Mouse (Mus musculus): ENCODE results near the gene Epn2. TPM values are rescaled to one million over a fixed set of nuclear protein-coding genes. Genes with fewer than 3 reads are reported as not detected.

The Epn2 gene
- total RNA-seq, 4 experiments from 2014 or later, result 123 to 157 (median 152) TPM

- DNase-seq (ENCODE audit: low spot score in 2 of 2), result no peak
These were observed 88.5 kb downstream of the Epn2 start for GRCm38 (mm10) chr11:61490944-61491520.

GRCm38 (mm10) chr11:61489874-61490273, 89.6 kb downstream of the Epn2 start:
- DNase-seq (ENCODE audit: low spot score in 2 of 2), result no peak

DNA sequence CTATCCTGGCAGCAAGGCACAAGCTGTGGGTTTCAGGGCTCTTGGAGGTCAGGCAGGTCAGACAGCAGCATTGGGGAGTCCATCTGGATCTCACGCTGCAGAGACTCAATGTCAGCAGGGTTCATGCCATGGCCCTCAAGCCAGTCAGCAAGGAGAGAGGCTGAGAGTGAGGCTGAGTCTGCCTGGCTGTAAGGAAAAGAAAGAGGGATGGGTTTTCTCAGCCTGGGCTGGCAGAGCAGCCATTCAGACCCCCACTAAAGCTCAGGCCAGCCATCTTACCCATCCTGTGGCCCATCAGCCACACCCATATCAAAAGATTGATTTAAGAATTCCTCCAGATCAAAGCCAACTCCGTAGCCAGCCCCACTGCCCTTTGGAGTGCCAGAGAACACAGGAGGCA, 90.4 kb downstream of the Epn2 start:
- no peak for DNase-seq (ENCODE audit: low spot score in 2 of 2)

- no peak for DNase-seq (ENCODE audit: low spot score in 2 of 2)
These were observed 91.6 kb downstream of the Epn2 start for GRCm38 (mm10) chr11:61487936-61488335.

- DNase-seq (ENCODE audit: low spot score in 2 of 2), result no peak
These were observed 92.1 kb downstream of the Epn2 start for GRCm38 (mm10) chr11:61487401-61487800.

DNA sequence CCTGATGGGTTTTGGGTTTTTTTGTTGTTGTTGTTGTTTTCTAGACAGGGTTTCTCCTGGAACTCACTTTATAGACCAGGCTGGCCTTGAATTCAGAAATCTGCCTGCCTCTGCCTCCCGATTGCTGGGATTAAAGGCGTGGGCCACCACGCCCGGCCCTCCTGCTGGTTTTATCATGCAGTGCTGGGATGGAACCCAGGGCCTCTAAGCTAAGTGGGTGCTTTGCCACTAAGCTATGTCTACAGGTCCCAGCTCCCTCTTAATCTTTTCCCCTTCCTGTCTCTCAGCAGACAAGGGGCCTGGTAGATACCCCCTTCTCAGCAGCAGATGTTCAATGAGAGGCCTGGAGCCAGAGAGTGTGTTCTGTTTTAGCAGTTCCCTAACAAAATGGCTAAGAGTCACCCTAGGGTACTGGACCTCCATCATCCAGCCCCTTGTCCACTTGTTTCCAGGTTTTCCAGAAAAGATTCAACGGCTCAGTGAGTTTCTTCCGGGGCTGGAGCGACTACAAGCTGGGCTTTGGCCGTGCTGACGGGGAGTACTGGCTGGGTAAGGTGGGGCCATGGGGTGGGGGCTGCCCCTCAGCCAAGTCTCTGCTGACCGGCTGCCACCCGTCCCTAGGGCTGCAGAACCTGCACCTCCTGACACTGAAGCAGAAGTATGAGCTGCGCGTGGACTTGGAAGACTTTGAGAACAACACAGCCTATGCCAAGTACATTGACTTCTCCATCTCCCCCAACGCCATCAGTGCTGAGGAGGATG, 92.8 kb downstream of the Epn2 start:
- DNase-seq (ENCODE audit: low spot score in 2 of 2), result no peak

- no peak for DNase-seq (ENCODE audit: low spot score in 2 of 2)
These were observed 93.7 kb downstream of the Epn2 start for GRCm38 (mm10) chr11:61485541-61486457.

DNA sequence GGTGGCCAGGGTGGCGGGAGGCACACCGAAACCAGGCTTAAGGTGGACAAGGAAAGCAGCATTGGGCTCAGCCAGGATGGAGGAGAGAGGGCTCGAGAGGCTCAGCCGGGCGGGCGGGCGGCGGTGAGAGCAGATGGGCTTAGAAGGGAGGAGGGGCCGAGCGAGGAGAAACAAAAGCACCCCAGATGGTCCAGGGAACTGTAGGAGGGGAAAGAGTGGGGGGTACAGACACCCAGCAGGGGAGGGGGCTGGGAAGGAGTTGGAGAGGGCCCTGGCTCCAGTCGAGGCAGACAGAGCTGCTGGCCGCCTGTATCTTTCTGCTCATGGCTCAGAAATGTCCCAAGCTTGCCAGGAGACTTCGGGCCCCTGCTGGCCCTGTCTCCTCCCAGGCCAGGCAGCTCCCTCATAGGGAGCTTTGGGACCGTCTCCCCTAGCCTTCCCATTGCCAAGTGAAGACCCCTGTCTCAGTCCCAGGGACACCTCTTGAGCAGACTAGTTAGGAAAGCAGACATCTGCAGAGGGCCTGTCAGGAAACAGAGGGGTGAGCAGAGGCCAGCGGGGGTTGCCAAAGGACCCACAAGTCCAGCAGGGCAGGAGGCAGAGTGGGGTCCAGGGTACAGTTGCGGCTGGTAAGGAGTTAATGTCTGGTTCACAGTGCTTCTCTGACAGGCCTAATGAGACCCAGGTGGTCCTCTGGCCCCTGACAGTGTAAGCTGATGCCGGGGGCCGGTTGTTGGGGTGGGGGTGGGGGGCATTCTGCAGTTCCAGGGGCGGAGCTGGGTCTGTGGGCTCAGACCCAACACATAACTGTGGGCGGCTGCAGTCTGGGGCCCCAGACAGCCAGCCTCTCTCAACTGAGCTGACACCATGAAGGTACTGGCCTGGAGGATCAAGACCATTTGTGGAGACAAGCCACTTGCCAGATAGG, 94.6 kb downstream of the Epn2 start, which contains the start of gene Mfap4:
Gene Mfap4, plus strand, starts transcription at position 819 of the 928 bp plus-strand sequence.
- DNase-seq (ENCODE audit: low spot score in 2 of 2), result peak; percentile 79 to 80

- no peak for DNase-seq (ENCODE audit: low spot score in 2 of 2)
These were observed 95.3 kb downstream of the Epn2 start for GRCm38 (mm10) chr11:61484256-61484612.

DNA sequence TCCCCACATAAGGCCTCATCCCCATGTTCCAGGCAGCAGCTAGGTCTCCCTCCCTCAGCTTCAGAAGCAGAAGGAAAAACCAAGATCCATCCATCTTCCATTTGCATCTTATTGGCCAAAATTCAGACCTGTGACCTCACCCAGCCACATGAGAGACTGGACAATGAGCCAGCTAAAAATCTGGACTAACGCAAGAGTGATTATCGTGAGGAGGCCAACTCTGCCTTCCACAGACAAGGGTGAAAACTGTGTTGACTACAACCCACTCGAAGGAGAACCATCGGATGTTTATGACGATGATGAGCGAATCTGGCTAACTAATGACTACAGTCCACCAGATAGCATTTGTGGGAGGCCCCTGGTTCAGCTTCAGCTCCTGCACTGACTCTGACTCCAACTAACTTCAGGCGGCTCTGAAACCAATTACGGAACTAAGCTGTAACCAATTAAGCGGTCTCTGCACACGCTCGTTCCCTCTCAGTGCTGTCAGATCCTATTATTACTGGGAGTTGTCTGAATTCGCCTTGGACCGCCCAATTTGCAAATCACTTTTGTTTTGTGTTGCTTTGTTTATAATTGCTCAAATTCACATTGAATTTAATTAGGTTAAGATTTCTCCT, 96.2 kb downstream of the Epn2 start:
- no peak for DNase-seq (ENCODE audit: low spot score in 2 of 2)

GRCm38 (mm10) chr11:61481239-61482090, 98.0 kb downstream of the Epn2 start:
- DNase-seq (ENCODE audit: low spot score in 2 of 2), result no peak

DNA sequence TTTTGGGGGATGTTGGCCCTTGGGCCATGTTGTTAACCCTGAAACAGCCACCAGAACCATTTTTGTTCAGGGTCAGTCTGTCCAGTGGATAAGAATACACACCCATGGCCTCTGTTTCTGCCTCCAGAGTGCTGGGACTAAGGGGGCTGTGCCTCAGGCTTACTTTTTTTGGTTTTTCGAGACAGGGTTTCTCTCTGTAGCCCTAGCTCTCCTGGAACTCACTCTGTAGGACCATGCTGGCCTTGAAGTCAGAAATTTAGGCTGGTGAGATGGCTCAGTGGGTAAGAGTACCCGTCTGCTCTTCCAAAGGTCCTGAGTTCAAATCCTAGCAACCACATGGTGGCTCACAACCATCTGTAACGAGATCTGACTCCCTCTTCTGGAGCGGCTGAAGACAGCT, 100.7 kb downstream of the Epn2 start:
- no peak for DNase-seq (ENCODE audit: low spot score in 2 of 2)

DNA sequence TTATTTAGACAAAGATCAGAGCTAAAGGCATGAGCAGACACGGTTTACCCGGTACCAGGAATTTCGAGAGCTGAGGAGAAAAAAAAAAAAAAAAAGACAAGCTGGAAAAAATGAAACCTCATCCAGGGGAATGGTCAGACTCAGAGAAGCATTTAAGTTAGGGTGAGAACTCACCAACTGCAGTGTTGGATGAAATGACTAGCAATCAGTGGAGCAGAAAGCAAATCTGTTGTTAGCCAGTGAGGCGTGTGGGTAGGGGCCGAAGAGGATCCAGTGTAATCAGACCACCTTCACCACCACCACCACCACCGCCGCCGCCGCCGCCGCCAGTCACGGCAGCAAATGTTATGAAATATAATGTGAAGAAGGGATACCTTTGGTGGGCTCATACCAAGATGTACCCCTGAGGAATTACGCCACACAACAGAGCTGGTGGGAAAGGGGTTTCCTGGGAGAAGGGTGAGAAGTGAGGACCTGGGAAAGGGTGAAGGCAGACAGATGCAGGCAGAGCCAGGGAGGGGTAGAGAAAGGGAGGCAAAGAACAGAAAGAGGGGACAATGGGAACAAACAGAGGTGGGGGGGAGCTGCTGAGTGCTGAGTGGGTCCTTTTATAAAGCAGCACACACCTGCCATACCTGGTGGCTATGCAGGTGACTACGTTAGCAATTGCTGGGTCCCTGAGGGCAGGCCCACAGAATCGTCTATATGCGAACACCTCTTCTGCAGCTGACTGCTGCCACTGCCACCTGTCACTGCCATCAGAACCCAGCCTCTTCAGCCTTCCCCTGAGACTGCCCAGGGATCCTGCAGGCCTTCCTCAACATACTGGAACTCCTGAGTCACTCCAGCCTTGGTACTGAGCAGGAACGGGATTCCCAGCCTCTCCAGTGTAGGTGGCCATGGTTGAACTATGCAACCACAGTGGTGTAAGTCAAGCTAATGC, 101.7 kb downstream of the Epn2 start:
- no peak for DNase-seq (ENCODE audit: low spot score in 2 of 2)

- no peak for DNase-seq (ENCODE audit: low spot score in 2 of 2)
These were observed 102.6 kb downstream of the Epn2 start for GRCm38 (mm10) chr11:61476786-61477382.

DNA sequence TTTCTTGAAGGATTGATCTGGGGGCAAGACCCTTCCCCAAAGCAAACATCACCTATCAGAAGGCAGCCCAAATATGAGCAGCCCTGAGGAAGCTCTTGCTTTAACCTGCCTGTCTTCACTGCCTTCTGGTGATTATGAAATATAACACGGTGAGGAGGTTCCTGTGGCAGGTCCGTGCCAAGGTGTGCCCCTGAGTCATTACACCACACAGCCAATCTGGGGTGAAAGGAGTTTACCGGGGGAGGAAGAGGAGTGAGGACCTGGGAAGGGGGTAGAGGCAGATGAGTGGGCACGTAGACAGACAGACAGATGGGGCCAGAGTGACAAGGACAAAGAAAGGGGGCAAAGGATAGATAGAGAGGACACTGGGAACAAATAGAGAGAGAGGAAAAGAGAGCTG, 105.9 kb downstream of the Epn2 start:
- DNase-seq (ENCODE audit: low spot score in 2 of 2), result no peak

- no peak for DNase-seq (ENCODE audit: low spot score in 2 of 2)
These were observed 108.6 kb downstream of the Epn2 start for GRCm38 (mm10) chr11:61470880-61471279.

DNA sequence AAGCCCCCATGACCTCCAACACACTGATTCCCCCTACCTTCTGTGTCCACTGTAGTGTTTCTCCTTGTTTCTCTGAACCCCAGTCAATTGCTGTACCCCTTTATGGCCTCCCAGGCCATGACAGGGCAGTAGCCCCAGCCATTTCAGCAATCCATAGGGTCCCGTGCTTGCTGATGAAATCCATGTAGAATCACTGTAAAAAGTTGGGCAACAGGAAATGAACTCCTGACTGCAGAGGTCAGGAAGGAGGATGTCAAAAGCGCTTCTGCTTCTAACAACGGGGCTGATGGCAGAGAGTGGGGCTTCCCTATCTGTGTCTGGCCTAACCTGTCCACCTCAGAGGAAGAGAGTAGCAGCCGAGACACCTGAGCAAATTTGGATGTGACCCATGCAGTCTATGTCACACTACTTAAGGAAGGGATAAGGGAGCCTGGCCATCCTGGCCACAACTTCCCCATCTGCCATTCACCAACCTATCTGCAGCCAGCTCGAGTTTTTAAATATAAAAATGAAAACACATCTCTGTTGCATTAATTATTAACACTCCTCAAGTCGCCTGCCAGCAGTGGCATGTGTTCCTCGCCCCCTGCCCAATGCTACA, 110.1 kb downstream of the Epn2 start:
- DNase-seq (ENCODE audit: low spot score in 2 of 2), result no peak

GRCm38 (mm10) chr11:61468534-61468933, 111.0 kb downstream of the Epn2 start:
- DNase-seq (ENCODE audit: low spot score in 2 of 2), result no peak
